Mouse (Mus musculus) G1E-ER4 (cell line): ENCODE results near the gene Ms4a3. TPM values are rescaled to one million over a fixed set of nuclear protein-coding genes. Genes with fewer than 3 reads are reported as not detected.

ENCODE experiments used
- GATA1 ChIP-seq: IDR thresholded peaks from one replicate; pipeline ENCODE4 v1.8.0; 2012; ENCODE audit warnings: low read length, inconsistent platforms
- polyA plus RNA-seq: library from polyadenylated mRNA; stranded (reverse); fragments of >175 nt; gene quantifications from 2 replicates; pipeline ENCODE4 v1.2.3, GENCODE M21; 2012

Ms4a3 gene
- polyA plus RNA-seq, 1 experiment: not detected

DNA sequence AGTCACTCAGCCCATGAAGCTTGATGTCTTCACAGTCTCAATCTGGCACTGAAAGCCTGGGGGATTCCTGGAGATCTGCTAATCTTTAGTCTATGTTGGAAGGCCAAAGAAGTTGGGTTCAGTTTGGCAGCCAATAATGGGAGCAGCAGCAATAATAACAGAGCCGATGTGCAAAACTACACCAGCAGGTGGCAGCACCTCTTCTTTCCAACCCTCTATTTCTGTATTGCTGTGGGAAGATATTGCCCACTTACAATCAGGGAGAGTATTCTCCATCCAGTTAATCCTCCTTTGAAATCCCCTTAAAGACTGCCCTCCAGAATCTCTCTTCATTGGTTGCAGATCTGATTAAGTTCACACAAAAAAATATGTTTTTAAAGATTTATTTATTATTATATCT is 32.5 kb downstream of the Ms4a3 start:
- no peak for TF ChIP-seq GATA1

DNA sequence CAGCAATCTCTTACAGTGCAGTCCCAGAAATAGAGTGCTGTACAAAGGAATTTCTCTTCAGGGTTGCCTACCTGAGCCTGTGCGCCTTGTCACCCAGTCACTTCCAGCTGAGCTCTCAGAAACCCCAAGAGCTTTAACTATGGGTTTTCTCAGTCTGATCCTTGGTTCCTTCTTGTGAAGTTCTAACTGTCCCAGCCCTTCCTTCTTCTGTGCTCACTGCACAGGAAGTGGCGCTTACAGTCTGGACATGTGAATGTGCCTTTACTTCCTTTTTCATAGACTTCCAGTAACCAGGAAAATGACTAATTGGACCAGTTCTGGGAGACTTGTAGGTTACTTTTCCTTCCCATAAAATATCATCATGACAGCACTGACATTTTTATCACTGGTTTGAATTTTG is 36.0 kb downstream of the Ms4a3 start, which contains the start of gene Ms4a6d:
Gene Ms4a6d, minus strand, starts transcription at position 247 of the 400 bp plus-strand sequence.
- TF ChIP-seq GATA1: no peak

DNA sequence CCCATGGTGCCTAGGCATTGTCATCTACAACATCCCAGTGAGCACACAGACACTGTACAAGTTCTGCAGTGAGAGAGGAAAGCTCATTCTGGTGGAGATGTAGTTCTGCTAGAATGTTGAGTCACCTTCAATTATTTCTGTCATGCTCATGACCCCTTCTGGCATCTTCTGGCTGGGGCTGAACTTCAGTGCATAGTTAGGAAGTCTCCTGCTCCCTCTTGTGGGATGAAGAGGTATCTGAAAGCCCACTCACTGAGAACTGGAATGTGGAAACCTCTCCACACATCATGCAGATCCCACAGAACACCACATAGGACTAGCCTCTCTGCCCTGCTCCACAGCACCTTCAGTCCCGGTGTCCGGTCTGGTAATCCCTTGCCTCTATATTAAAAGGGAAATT is 38.6 kb downstream of the Ms4a3 start:
- no peak for TF ChIP-seq GATA1

DNA sequence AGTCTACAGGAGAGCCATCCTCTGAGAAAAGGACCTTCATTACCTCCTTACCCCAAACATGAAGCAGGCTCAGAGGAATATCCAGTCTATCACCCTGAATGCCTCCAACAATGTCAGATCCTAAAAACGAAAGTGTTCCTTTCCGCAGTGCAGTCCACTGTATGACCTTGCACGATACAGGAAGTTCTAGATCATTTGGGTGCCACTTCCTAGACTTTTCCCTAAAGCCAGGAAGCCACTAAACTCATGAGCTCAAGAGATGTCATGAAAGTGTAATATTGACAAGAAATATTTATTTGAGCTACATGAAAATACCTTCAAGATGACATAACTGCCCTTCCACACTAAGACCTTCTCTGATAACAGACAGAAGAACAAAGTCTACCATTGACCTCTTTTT is 39.3 kb downstream of the Ms4a3 start:
- no peak for TF ChIP-seq GATA1

DNA sequence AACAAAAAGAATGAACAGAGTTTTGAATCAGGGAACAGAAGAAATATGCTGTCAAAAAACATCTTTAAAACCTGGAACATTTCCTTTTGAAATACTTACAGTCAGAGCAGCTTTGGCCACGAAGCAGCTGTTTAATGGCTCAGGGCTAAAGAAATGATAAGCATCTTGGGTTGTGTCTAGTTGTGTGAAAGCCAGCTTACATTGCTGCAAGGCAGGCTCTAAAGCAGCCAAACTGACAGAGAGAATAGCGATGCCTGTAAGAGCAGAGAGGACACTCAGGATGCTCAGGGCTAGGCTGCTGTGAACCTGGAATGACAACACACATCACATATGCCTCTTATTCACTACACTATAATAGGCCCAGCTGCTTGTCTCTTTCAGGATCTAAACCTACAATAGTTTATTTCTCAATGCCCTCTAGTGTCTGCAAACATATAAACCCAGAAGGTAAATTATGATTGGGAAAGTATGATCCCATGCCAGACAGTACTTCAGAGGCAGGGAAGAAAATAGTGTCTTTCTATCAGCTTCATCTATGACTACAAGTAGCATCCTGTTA is 50.7 kb downstream of the Ms4a3 start:
- TF ChIP-seq GATA1: no peak

DNA sequence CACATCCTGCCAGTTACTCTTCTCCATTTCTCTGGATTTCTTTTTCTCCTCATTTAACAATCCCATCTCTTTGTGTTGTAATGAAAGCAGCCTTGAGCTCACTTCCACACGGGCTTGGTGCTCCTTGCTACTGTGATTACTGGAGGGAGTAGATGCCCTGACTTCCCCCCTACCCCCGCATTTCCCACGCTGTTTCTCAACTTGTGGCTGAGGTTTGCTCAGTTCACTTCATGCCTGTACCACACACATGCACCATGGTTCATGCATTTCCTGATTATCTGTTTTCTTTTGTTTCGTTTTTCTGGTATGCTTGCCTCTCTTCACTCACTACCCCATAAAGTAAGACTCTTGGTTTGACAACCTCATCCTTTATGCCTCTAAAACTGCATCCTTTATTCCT is 51.4 kb downstream of the Ms4a3 start:
- TF ChIP-seq GATA1: no peak

Other genes starting within 250 kb of the Ms4a3 start
- not detected in 2 replicates for gene Ms4a4c, start 236.1 kb downstream of the Ms4a3 start, polyA plus RNA-seq
- gene Ms4a4b, start 197.3 kb downstream of the Ms4a3 start, polyA plus RNA-seq: not detected in 2 replicates
- not detected in 2 replicates for gene Ms4a6c, start 171.5 kb downstream of the Ms4a3 start, polyA plus RNA-seq
- not detected in 2 replicates for gene Gm8369, start 154.9 kb downstream of the Ms4a3 start, polyA plus RNA-seq
- not detected in 2 replicates for gene Ms4a6b, start 124.3 kb downstream of the Ms4a3 start, polyA plus RNA-seq
- gene Ms4a4d, start 104.0 kb downstream of the Ms4a3 start, polyA plus RNA-seq: not detected in 2 replicates
- not detected in 2 replicates for gene Ms4a6d, start 36.0 kb downstream of the Ms4a3 start, polyA plus RNA-seq
- not detected in 2 replicates for gene Ms4a2, start 17.1 kb downstream of the Ms4a3 start, polyA plus RNA-seq
- gene Oosp2, start 19.7 kb upstream of the Ms4a3 start, polyA plus RNA-seq: not detected in 2 replicates
- gene Oosp1, start 50.3 kb upstream of the Ms4a3 start, polyA plus RNA-seq: not detected in 2 replicates
- not detected in 2 replicates for gene Oosp3, start 56.2 kb upstream of the Ms4a3 start, polyA plus RNA-seq
- not detected in 2 replicates for gene Gif, start 106.7 kb upstream of the Ms4a3 start, polyA plus RNA-seq
- gene Mrpl16, start 129.5 kb upstream of the Ms4a3 start, polyA plus RNA-seq: 9.2 and 27.7 TPM in 2 replicates
- gene Stx3, start 178.6 kb upstream of the Ms4a3 start, polyA plus RNA-seq: not detected in 2 replicates
- not detected in 2 replicates for gene Olfr1417, start 198.4 kb upstream of the Ms4a3 start, polyA plus RNA-seq
- not detected in 2 replicates for gene Olfr1418, start 220.2 kb upstream of the Ms4a3 start, polyA plus RNA-seq
- not detected in 2 replicates for gene Olfr1419, start 234.3 kb upstream of the Ms4a3 start, polyA plus RNA-seq
- gene Olfr1420, start 245.7 kb upstream of the Ms4a3 start, polyA plus RNA-seq: not detected in 2 replicates